ENCODE assay signal across 21 mouse cellular contexts in the genomic region with DNA sequence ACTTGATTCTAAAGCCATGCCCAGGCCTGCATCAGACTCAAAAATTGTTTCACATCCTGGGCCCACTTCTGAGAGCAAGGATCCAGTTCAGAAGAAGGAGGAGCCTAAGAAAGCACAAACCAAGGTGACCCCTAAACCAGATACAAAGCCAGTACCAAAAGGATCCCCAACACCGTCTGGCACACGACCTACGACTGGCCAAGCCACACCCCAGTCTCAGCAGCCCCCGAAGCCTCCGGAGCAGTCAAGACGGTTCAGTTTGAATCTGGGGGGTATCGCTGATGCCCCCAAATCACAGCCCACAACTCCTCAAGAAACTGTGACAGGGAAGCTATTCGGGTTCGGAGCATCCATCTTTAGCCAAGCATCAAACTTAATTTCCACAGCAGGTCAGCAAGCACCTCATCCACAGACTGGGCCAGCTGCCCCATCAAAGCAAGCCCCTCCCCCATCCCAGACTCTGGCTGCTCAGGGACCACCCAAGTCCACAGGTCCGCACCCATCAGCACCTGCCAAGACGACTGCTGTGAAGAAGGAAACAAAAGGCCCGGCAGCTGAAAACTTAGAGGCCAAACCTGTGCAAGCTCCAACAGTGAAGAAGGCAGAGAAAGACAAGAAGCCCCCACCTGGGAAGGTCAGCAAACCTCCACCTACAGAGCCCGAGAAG. TPM values are rescaled to one million over a fixed set of nuclear protein-coding genes. Genes with fewer than 3 reads are reported as not detected.
DNase-seq lines count a peak whose midpoint lies in the region; ATAC-seq and TF ChIP-seq lines count a peak whose summit lies in the region.
"Had no signal": no experiment of that assay in that cellular context is flagged by ENCODE, and none has a peak within 500 bp of the region (broad histone marks: within the 10 kb centered on the region; RNA-seq: fewer than 3 reads in every experiment).

No protein-coding gene starts in this region.

- no peaks in the 10 kb centered on the region for H3K27me3 ChIP-seq in embryonic facial prominence, embryonic 12.5 days
- no peaks in the 10 kb centered on the region for H3K27me3 ChIP-seq in embryonic facial prominence, embryonic 10.5 days (replicated peaks; ENCODE audit: low read depth, poor library complexity, severe bottlenecking)
- no peaks in the 10 kb centered on the region for H3K27me3 ChIP-seq in kidney, postnatal 0 days (ENCODE audit: insufficient read depth, low read length)
- H3K27me3 ChIP-seq in embryonic facial prominence, embryonic 13.5 days = no peaks in the 10 kb centered on the region
- no peaks in the 10 kb centered on the region for H3K27me3 ChIP-seq in midbrain, embryonic 12.5 days
- H3K27me3 ChIP-seq: CH12.LX; forebrain, embryonic 13.5 days; heart, embryonic 12.5 days; liver, embryonic 12.5 days; lung, embryonic 15.5 days had no signal

- 77% methylated on average over 13 of the region's 13 CpGs for WGBS in embryonic facial prominence, embryonic 12.5 days
- WGBS in embryonic facial prominence, embryonic 10.5 days = 77% methylated on average over 13 of the region's 13 CpGs
- 69% methylated on average over 13 of the region's 13 CpGs for WGBS in kidney, postnatal 0 days
- WGBS in embryonic facial prominence, embryonic 13.5 days = 78% methylated on average over 13 of the region's 13 CpGs
- 80% methylated on average over 13 of the region's 13 CpGs for WGBS in midbrain, embryonic 12.5 days

- H3K4me1 ChIP-seq in embryonic facial prominence, embryonic 12.5 days = no peaks in the 10 kb centered on the region
- no peaks in the 10 kb centered on the region for H3K4me1 ChIP-seq in embryonic facial prominence, embryonic 10.5 days
- H3K4me1 ChIP-seq in kidney, postnatal 0 days (replicated peaks; ENCODE audit: insufficient read depth, low read length) = no peaks in the 10 kb centered on the region
- no peaks in the 10 kb centered on the region for H3K4me1 ChIP-seq in embryonic facial prominence, embryonic 13.5 days
- H3K4me1 ChIP-seq in midbrain, embryonic 12.5 days = no peaks in the 10 kb centered on the region
- H3K4me1 ChIP-seq: forebrain, embryonic 13.5 days; heart, embryonic 12.5 days; liver, embryonic 12.5 days; lung, embryonic 15.5 days had no signal

- no peak overlapping the region for H3K27ac ChIP-seq in embryonic facial prominence, embryonic 12.5 days
- H3K27ac ChIP-seq in embryonic facial prominence, embryonic 10.5 days (replicated peaks) = no peak overlapping the region
- no peak overlapping the region for H3K27ac ChIP-seq in kidney, postnatal 0 days
- H3K27ac ChIP-seq in embryonic facial prominence, embryonic 13.5 days = no peak overlapping the region
- no peak overlapping the region for H3K27ac ChIP-seq in midbrain, embryonic 12.5 days (replicated peaks)
- H3K27ac ChIP-seq: forebrain, embryonic 13.5 days; layer of hippocampus, adult 2 months; liver, embryonic 12.5 days; lung, embryonic 15.5 days; macrophage had no signal

- H3K9ac ChIP-seq in embryonic facial prominence, embryonic 12.5 days = no peak overlapping the region
- H3K9ac ChIP-seq in kidney, postnatal 0 days (ENCODE audit: low read depth, low read length) = no peak overlapping the region
- no peak overlapping the region for H3K9ac ChIP-seq in embryonic facial prominence, embryonic 13.5 days
- no peak overlapping the region for H3K9ac ChIP-seq in midbrain, embryonic 12.5 days (replicated peaks)
- H3K9ac ChIP-seq: forebrain, embryonic 13.5 days; heart, embryonic 12.5 days; liver, embryonic 12.5 days; lung, embryonic 15.5 days had no signal

- no peak overlapping the region for H3K4me3 ChIP-seq in embryonic facial prominence, embryonic 12.5 days
- H3K4me3 ChIP-seq in embryonic facial prominence, embryonic 10.5 days = no peak overlapping the region
- H3K4me3 ChIP-seq in kidney, postnatal 0 days (replicated peaks; ENCODE audit: low read depth, low read length) = no peak overlapping the region
- no peak overlapping the region for H3K4me3 ChIP-seq in embryonic facial prominence, embryonic 13.5 days
- H3K4me3 ChIP-seq in midbrain, embryonic 12.5 days = no peak overlapping the region
- H3K4me3 ChIP-seq: forebrain, embryonic 13.5 days; heart, embryonic 12.5 days; layer of hippocampus, adult 2 months; liver, embryonic 12.5 days; lung, embryonic 15.5 days had no signal

- no peak overlapping the region for H3K4me2 ChIP-seq in embryonic facial prominence, embryonic 12.5 days (replicated peaks)
- no peak overlapping the region for H3K4me2 ChIP-seq in kidney, postnatal 0 days (ENCODE audit: low read length)
- H3K4me2 ChIP-seq in embryonic facial prominence, embryonic 13.5 days = no peak overlapping the region
- no peak overlapping the region for H3K4me2 ChIP-seq in midbrain, embryonic 12.5 days (replicated peaks)
- H3K4me2 ChIP-seq: forebrain, embryonic 13.5 days; heart, embryonic 12.5 days; liver, embryonic 12.5 days; lung, embryonic 15.5 days had no signal

- DNase-seq in embryonic facial prominence, embryonic 10.5 days (ENCODE audit: low spot score) = no peak
- no peak for DNase-seq in kidney, postnatal 0 days (ENCODE audit: low spot score)
- no peak for DNase-seq in kidney, adult 18-20 months
- no peak for DNase-seq in lung, postnatal 10 days
- no peak for DNase-seq in right cerebral cortex, postnatal 10 days (ENCODE audit: low spot score in 2 of 2)
- DNase-seq: adrenal gland, postnatal 25 days; heart, adult 11 months; heart, postnatal 14 days; left cerebral cortex, postnatal 4 days; thymus, postnatal 25 days had no signal

- no peaks in the 10 kb centered on the region for H3K9me3 ChIP-seq in embryonic facial prominence, embryonic 12.5 days
- H3K9me3 ChIP-seq in embryonic facial prominence, embryonic 10.5 days = no peaks in the 10 kb centered on the region
- no peaks in the 10 kb centered on the region for H3K9me3 ChIP-seq in kidney, postnatal 0 days (replicated peaks; ENCODE audit: low read length)
- H3K9me3 ChIP-seq in embryonic facial prominence, embryonic 13.5 days = no peaks in the 10 kb centered on the region
- no peaks in the 10 kb centered on the region for H3K9me3 ChIP-seq in midbrain, embryonic 12.5 days
- H3K9me3 ChIP-seq: forebrain, embryonic 13.5 days; heart, embryonic 12.5 days; liver, embryonic 12.5 days; lung, embryonic 15.5 days had no signal

- ATAC-seq in embryonic facial prominence, embryonic 12.5 days (ENCODE audit: insufficient number of reproducible peaks, insufficient read depth, low FRiP score, low TSS enrichment) = peak; percentile 35; the same call in 1 of the 2 replicates
- peak; percentile 49; the same call in 1 of the 2 replicates for ATAC-seq in kidney, postnatal 0 days (replicated peaks; ENCODE audit: low FRiP score, low read depth)
- 0 out of 2 replicates have a peak, but pooled peaks have one; percentile 3 for ATAC-seq in embryonic facial prominence, embryonic 13.5 days (ENCODE audit: insufficient number of reproducible peaks, insufficient read depth, low FRiP score, low TSS enrichment, low read depth)
- ATAC-seq in midbrain, embryonic 12.5 days (ENCODE audit: low FRiP score, low read depth) = 0 out of 2 replicates have a peak, but pooled peaks have one; percentile 34
- ATAC-seq: forebrain, embryonic 13.5 days; inflammation-experienced regulatory T-cells, adult 6 months; liver, embryonic 12.5 days had no signal

- TF ChIP-seq CTCF in kidney, postnatal 0 days (IDR thresholded peaks at IDR 0.05; ENCODE audit: low read depth) = no peak

- no peaks in the 10 kb centered on the region for H3K36me3 ChIP-seq in embryonic facial prominence, embryonic 12.5 days
- H3K36me3 ChIP-seq in embryonic facial prominence, embryonic 10.5 days (replicated peaks) = no peaks in the 10 kb centered on the region
- no peaks in the 10 kb centered on the region for H3K36me3 ChIP-seq in kidney, postnatal 0 days (ENCODE audit: insufficient read depth, low read length)
- H3K36me3 ChIP-seq in embryonic facial prominence, embryonic 13.5 days = no peaks in the 10 kb centered on the region
- H3K36me3 ChIP-seq in midbrain, embryonic 12.5 days = peaks cover 9% of the 10 kb centered on the region; the same call in 1 of the 2 replicates
- H3K36me3 ChIP-seq: heart, embryonic 12.5 days; liver, embryonic 12.5 days; lung, embryonic 15.5 days had no signal

RNA-seq across cellular contexts. Expression of a gene that starts 25.4 kb away (rescaled TPM):
- polyA plus RNA-seq in embryonic facial prominence, embryonic 12.5 days (2016; fragmentation: Nextera tagmentation; extraction: Ambion mirVana) = 0.98 and 1.00 TPM in 2 replicates
- 0.55 and 0.72 TPM in 2 replicates for polyA plus RNA-seq in embryonic facial prominence, embryonic 10.5 days (2016; fragmentation: Nextera tagmentation; extraction: Ambion mirVana)
- 0.42 and 0.45 TPM in 2 replicates for polyA plus RNA-seq in kidney, postnatal 0 days (2015; fragmentation: Nextera tagmentation; extraction: Ambion mirVana)
- 0.62 and 0.95 TPM in 2 replicates for polyA plus RNA-seq in embryonic facial prominence, embryonic 13.5 days (2015; fragmentation: Nextera tagmentation; extraction: Ambion mirVana)
- 3.0 and 3.4 TPM in 2 replicates for polyA plus RNA-seq in midbrain, embryonic 12.5 days (2016; fragmentation: Nextera tagmentation; extraction: Ambion mirVana)
- polyA plus RNA-seq: macrophage had no signal
